Mouse (Mus musculus) limb, embryonic 15.5 days (tissue): ENCODE measurements around the gene 4930572O03Rik. TPM values are rescaled to one million over a fixed set of nuclear protein-coding genes. Genes with fewer than 3 reads are reported as not detected.
"Not testable (repeated sequence)": the region's sequence is repeated elsewhere in the genome, so short reads cannot be mapped to it uniquely, and the experiment has no call there.

Experiments used
- ATAC-seq: fragments of 200-750 bp; cut with Nextera tagmentation; 2 replicates; pipeline ENCODE4 v1.8.0; 2017; ENCODE audit warnings: low read depth, moderate TSS enrichment; ENCODE audit not compliant: insufficient number of reproducible peaks, low FRiP score, low TSS enrichment
- H3K27ac ChIP-seq: fragments of 300-500 bp; sonication (generic); 2 replicates; pipeline ENCODE4 v1.5.1; 2015; ENCODE audit warnings: moderate library complexity, mild to moderate bottlenecking, inconsistent platforms
- H3K27me3 ChIP-seq: fragments of 300-500 bp; sonication (generic); 2 replicates; pipeline ENCODE4 v1.6.1; 2015; ENCODE audit warnings: inconsistent platforms
- H3K36me3 ChIP-seq: fragments of 300-500 bp; sonication (generic); 2 replicates; pipeline ENCODE4 v1.6.1; 2015; ENCODE audit warnings: inconsistent platforms
- H3K4me1 ChIP-seq: fragments of 300-500 bp; sonication (generic); 2 replicates; pipeline ENCODE4 v1.6.1; 2015; ENCODE audit warnings: inconsistent platforms
- H3K4me2 ChIP-seq: fragments of 300-500 bp; sonication (generic); 2 replicates; pipeline ENCODE4 v1.6.1; 2015; ENCODE audit warnings: mild to moderate bottlenecking, inconsistent platforms
- H3K4me3 ChIP-seq: fragments of 300-500 bp; sonication (generic); 2 replicates; pipeline ENCODE4 v1.5.1; 2015; ENCODE audit warnings: mild to moderate bottlenecking, inconsistent platforms
- H3K9ac ChIP-seq: fragments of 300-500 bp; sonication (generic); 2 replicates; pipeline ENCODE4 v1.6.1; 2015; ENCODE audit warnings: inconsistent platforms
- H3K9me3 ChIP-seq: fragments of 300-500 bp; sonication (generic); 2 replicates; pipeline ENCODE4 v1.6.1; 2016; ENCODE audit warnings: inconsistent platforms
- WGBS: fragments of 180-500 bp; shearing (Covaris S2); methylation state at CpG from one replicate; pipeline ENCODE4 v1.1.7; 2015; 5-methylcytosine and 5-hydroxymethylcytosine counted together
- polyA plus RNA-seq: library from polyadenylated mRNA; unstranded; fragments of >200 nt; fragmentation: Nextera tagmentation; extraction: Ambion mirVana; gene quantifications from 2 replicates; pipeline ENCODE4 v1.2.1, GENCODE M21; 2015

The 4930572O03Rik gene
- polyA plus RNA-seq, 1 experiment from 2014 or later, result not detected

DNA sequence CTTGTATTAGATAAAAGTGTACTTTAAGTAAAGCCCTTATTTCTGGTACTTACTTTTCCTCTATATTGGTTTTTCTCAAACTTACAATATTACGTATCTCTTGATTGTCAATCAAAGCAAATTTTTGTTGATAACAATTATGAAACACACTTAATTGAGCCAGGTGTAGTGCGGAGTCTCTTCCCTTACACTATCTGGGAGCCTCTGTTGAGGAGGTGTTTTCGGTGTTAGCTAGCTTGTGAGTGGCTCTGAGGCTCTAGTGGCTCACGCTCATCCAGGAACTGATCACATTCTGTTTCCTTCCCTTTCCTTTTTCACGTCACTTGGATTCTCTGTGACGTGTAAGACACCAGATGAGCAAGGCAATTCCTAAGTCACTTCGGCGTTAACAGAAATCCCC is 53.3 kb downstream of the 4930572O03Rik start:
- not testable (repeated sequence) for H3K27ac ChIP-seq, H3K27me3 ChIP-seq, H3K9me3 ChIP-seq, H3K4me3 ChIP-seq, H3K4me1 ChIP-seq, H3K4me2 ChIP-seq, H3K36me3 ChIP-seq, H3K9ac ChIP-seq, ATAC-seq
- WGBS, result 73% methylated on average over 8 of the region's 8 CpGs

GRCm38 (mm10) chr5:15603008-15603407 is 53.9 kb downstream of the 4930572O03Rik start:
- not testable (repeated sequence) for H3K27ac ChIP-seq, H3K4me1 ChIP-seq, H3K36me3 ChIP-seq, H3K4me3 ChIP-seq, H3K9ac ChIP-seq, H3K9me3 ChIP-seq, ATAC-seq, H3K27me3 ChIP-seq, H3K4me2 ChIP-seq
- WGBS, result 67% methylated on average over 2 of the region's 2 CpGs

- not testable (repeated sequence) for ATAC-seq, H3K9ac ChIP-seq, H3K27ac ChIP-seq, H3K9me3 ChIP-seq, H3K4me3 ChIP-seq, H3K4me1 ChIP-seq, H3K27me3 ChIP-seq, H3K36me3 ChIP-seq, H3K4me2 ChIP-seq
- 52% methylated on average over 3 of the region's 3 CpGs for WGBS
Observed at GRCm38 (mm10) chr5:15602424-15602947, 54.4 kb downstream of the 4930572O03Rik start.

Other genes with a start within 250 kb of the 4930572O03Rik start
- 0.12 TPM in 1 of 2 replicates, not detected in the other for gene Gm21149, start 180.5 kb downstream of the 4930572O03Rik start, polyA plus RNA-seq
- not detected in 2 replicates for gene Gm21190, start 127.8 kb downstream of the 4930572O03Rik start, polyA plus RNA-seq
- gene Gm21083, start 79.7 kb downstream of the 4930572O03Rik start, polyA plus RNA-seq, result 0.15 TPM in 1 of 2 replicates, not detected in the other
- gene Speer4d, start 38.0 kb downstream of the 4930572O03Rik start, polyA plus RNA-seq, result not detected in 2 replicates
- not detected in 2 replicates for gene Speer4c, start 57.2 kb upstream of the 4930572O03Rik start, polyA plus RNA-seq